Mouse (Mus musculus) mouse embryonic stem cell (cell line): ENCODE measurements around the gene Nrn1.

Experiments
- in situ Hi-C, 2 experiments: fragments of 300-500 bp; cut with MboI; formaldehyde crosslinking; loops; 1 replicate in 1 of 2; 3 replicates in 1 of 2; pipeline ENCODE4 v1.14.3; 2019 to 2020; ENCODE audit warnings: low sequenced_read_pairs in 2 of 2, low pct_unique_long_range_greater_than_20kb in 1 of 2, mixed read lengths in 1 of 2; ENCODE audit not compliant: unreplicated experiment in 1 of 2

The Nrn1 gene

GRCm38 (mm10) chr13:36726951-36727778 lies 7.8 kb downstream of the Nrn1 start:
- in situ Hi-C loops, result loop anchor here in 1 of 2 experiments (25.0 kb wide), 1 partner anchor 1085 kb away; no protein-coding TSS in a partner anchor

GRCm38 (mm10) chr13:36726551-36726950 lies 8.4 kb downstream of the Nrn1 start:
- in situ Hi-C loops, result loop anchor here in 1 of 2 experiments (25.0 kb wide), 1 partner anchor 1086 kb away; no protein-coding TSS in a partner anchor

GRCm38 (mm10) chr13:36725881-36726280 lies 9.1 kb downstream of the Nrn1 start:
- in situ Hi-C loops, result loop anchor here in 1 of 2 experiments (25.0 kb wide), 1 partner anchor 1086 kb away; no protein-coding TSS in a partner anchor

- in situ Hi-C loops, result loop anchor here in 1 of 2 experiments (25.0 kb wide), 1 partner anchor 1087 kb away; no protein-coding TSS in a partner anchor
Observed at GRCm38 (mm10) chr13:36724533-36725470, 10.1 kb downstream of the Nrn1 start.

GRCm38 (mm10) chr13:36723726-36724300 lies 11.1 kb downstream of the Nrn1 start:
- in situ Hi-C loops, result no loop called here

- in situ Hi-C loops, result no loop called here
Observed at GRCm38 (mm10) chr13:36722309-36722708, 12.6 kb downstream of the Nrn1 start.

- in situ Hi-C loops, result no loop called here
Observed at GRCm38 (mm10) chr13:36720297-36721017, 14.5 kb downstream of the Nrn1 start.

GRCm38 (mm10) chr13:36717376-36717775 lies 17.6 kb downstream of the Nrn1 start:
- in situ Hi-C loops, result no loop called here

GRCm38 (mm10) chr13:36716708-36717107 lies 18.2 kb downstream of the Nrn1 start:
- in situ Hi-C loops, result no loop called here

- in situ Hi-C loops, result no loop called here
Observed at GRCm38 (mm10) chr13:36714101-36714500, 20.8 kb downstream of the Nrn1 start.

GRCm38 (mm10) chr13:36707088-36707690 lies 27.7 kb downstream of the Nrn1 start:
- in situ Hi-C loops, result no loop called here

- in situ Hi-C loops, result no loop called here
Observed at GRCm38 (mm10) chr13:36696351-36696771, 38.6 kb downstream of the Nrn1 start.

GRCm38 (mm10) chr13:36695516-36696201 lies 39.3 kb downstream of the Nrn1 start:
- in situ Hi-C loops, result no loop called here

- in situ Hi-C loops, result no loop called here
Observed at GRCm38 (mm10) chr13:36683581-36683980, 51.4 kb downstream of the Nrn1 start.

GRCm38 (mm10) chr13:36680690-36681355 lies 54.1 kb downstream of the Nrn1 start:
- in situ Hi-C loops, result no loop called here

GRCm38 (mm10) chr13:36679345-36679744 lies 55.6 kb downstream of the Nrn1 start:
- in situ Hi-C loops, result no loop called here
